Mouse (Mus musculus): ENCODE measurements around the gene Cck. TPM values are rescaled to one million over a fixed set of nuclear protein-coding genes. Genes with fewer than 3 reads are reported as not detected.

The Cck gene
- polyA plus RNA-seq (2015; fragmentation: Nextera tagmentation; extraction: Ambion mirVana) = 7.7 and 15.1 TPM in 2 replicates

DNA sequence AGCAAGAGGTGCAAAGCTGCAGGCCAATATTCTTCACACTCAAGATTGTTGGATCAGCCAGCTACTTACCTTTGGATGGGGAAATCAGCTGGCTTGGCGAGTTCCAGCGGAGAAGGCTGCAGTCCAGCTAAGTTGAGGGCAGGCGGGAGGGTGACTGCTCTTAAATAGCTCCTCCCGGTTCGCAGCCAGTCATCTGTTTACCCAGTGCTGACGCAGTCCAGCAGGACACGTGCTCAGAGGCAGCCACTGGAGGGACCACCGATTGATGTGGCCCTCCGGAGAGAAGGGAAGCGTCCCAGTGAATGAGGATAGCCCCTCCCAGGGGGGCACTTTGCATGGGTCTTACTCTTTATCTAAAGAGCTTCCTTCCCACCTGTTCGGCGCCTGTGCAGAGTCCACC is at the start of gene Cck:
Cck (minus strand) TSS at position 166 of the 400 bp plus-strand sequence.
- Histone ChIP-seq H3K4me3 (peak within 1 kb of the TSS; percentile 40), H3K36me3 (no peaks in the 10 kb centered on the region), H3K9ac (peak within 1 kb of the TSS; percentile 72; the same call in 1 of the 2 replicates), H3K27me3 (peaks cover 63% of the 10 kb centered on the region), H3K4me2 (peak within 1 kb of the TSS; percentile 64), H3K27ac (no peak within 1 kb of the TSS), H3K4me1 (replicated peaks) (peaks cover 26% of the 10 kb centered on the region), H3K9me3 (no peaks in the 10 kb centered on the region)
- 3% methylated on average over 12 of the region's 12 CpGs for WGBS
- no peak for ATAC-seq (ENCODE audit: low FRiP score)

DNA sequence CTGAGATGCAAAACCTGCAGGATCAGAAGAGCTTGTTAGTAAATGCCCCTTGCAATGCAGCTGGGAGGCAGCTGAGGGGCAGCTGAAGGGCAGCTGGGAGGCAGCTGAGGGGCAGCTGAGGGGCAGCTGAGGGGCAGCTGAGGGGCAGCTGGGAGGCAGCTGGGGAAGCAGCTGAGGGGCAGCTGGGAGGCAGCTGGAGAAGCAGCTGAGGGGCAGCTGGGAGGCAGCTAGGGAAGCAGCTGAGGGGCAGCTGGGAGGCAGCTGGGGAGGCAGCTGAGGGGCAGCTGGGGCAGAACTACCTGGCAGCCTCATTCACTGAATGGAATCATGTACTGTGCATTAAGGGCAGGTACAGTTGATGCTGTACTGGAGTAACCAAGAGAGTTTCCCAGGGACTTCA is 46.0 kb upstream of the Cck start:
- Histone ChIP-seq H3K9me3 (peaks cover 6% of the 10 kb centered on the region; the same call in 1 of the 2 replicates), H3K27ac (no peak overlapping the region; the same call in 1 of the 2 replicates), H3K4me1 (replicated peaks) (no peaks in the 10 kb centered on the region), H3K4me3 (no peak overlapping the region), H3K9ac (no peak overlapping the region), H3K27me3 (no peaks in the 10 kb centered on the region), H3K36me3 (no peaks in the 10 kb centered on the region), H3K4me2 (no peak overlapping the region)
- ATAC-seq (ENCODE audit: low FRiP score) = no peak

DNA sequence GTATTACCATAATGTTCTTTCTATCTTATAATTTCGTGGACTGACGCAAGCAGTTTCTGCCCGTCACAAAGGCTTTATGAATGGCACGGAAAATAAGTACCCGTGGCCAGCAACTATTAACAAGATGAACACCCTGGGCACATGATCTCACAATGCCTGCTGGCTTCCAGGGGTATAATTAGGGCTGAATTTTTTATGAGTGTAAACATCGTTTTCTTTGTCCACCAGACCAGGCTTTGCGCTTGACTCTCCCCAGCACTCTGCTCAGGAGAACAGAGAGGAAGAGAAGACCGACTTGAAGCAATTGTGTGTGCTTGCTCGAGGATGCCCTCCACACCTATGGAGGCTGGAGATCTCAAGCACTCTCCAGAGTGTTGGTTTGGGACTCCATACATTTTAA is 37.1 kb upstream of the Cck start:
- WGBS = 78% methylated on average over 9 of the region's 9 CpGs
- Histone ChIP-seq H3K4me1 (replicated peaks) (no peaks in the 10 kb centered on the region), H3K9me3 (peaks cover 10% of the 10 kb centered on the region; the same call in 1 of the 2 replicates), H3K9ac (no peak overlapping the region), H3K4me3 (no peak overlapping the region), H3K27me3 (no peaks in the 10 kb centered on the region), H3K4me2 (no peak overlapping the region), H3K36me3 (no peaks in the 10 kb centered on the region), H3K27ac (no peak overlapping the region)
- no peak for ATAC-seq (ENCODE audit: low FRiP score)

DNA sequence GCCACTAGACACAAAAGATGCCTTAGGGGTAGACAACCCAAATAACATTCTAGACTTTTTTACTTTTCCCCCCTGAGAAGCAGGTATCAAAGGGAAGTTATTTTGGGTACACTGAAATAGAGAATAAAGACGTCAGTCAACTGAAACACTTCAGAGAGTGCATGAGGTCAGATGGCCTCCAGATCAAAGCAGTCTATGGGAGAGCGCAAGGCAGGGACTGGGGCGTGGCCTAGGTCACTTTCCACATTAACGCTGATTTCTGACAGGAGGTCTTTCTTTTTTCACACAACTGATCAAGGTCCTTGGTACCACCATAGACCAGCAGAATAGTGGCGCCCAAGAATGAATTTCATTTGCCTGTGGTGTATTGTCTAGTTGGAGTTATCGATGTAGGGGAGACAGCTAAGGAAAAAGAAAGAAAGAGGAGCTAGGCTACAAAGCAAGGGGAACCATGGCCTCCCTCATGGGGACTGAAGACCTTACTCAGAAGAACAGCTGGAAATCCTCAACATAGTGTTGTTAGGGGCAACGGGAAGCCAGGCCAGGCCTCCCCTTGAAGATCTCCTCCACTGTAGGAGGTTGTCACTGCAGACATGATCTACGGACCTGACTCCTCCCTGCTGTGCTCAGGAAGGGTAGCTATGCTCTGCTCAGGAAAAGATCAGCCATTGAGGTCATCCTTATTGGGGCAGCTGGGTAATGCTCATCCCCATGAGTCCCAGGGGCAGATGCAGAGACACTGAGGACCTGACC is 33.3 kb upstream of the Cck start:
- no peaks in the 10 kb centered on the region for H3K36me3 ChIP-seq
- no peaks in the 10 kb centered on the region for H3K4me1 ChIP-seq (replicated peaks)
- 49% methylated on average over 8 of the region's 8 CpGs for WGBS

DNA sequence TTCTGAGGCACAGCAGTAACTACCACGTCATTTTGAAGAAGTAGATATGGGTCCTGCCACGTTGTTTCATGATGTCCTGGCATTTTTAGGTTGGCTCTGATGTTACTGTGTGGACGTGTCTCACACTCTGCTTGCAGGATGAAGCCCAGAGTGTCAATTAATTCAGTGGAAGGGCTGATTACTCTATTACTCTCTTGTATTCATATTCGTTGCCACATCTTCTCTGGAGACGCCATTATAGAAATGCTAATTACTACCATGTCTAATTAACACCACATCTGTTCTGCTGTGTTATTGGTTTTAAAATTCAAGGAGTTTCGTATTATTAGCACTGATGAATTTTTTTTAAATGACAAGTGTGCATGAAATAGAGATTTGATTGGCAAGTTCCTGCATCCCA is 30.7 kb upstream of the Cck start:
- 56% methylated on average over 6 of the region's 6 CpGs for WGBS
- H3K4me1 ChIP-seq (replicated peaks) = no peaks in the 10 kb centered on the region
- H3K4me3 ChIP-seq = no peak overlapping the region
- no peak overlapping the region for H3K4me2 ChIP-seq
- H3K9me3 ChIP-seq = 0 out of 2 replicates have a peak, but pooled peaks cover 4% of the 10 kb centered on the region
- H3K9ac ChIP-seq = no peak overlapping the region
- peak overlapping the region; percentile 50; the same call in 1 of the 2 replicates for H3K27ac ChIP-seq
- 0 out of 2 replicates have a peak, but pooled peaks have one; percentile 43 for ATAC-seq (ENCODE audit: low FRiP score)
- no peaks in the 10 kb centered on the region for H3K27me3 ChIP-seq
- no peaks in the 10 kb centered on the region for H3K36me3 ChIP-seq

More for the DNA sequence above, 33.3 kb upstream of the Cck start:
- Histone ChIP-seq H3K9ac (no peak overlapping the region), H3K27ac (no peak overlapping the region), H3K9me3 (0 out of 2 replicates have a peak, but pooled peaks cover 4% of the 10 kb centered on the region), H3K27me3 (no peaks in the 10 kb centered on the region), H3K4me3 (no peak overlapping the region), H3K4me2 (no peak overlapping the region)
- ATAC-seq (ENCODE audit: low FRiP score) = no peak

DNA sequence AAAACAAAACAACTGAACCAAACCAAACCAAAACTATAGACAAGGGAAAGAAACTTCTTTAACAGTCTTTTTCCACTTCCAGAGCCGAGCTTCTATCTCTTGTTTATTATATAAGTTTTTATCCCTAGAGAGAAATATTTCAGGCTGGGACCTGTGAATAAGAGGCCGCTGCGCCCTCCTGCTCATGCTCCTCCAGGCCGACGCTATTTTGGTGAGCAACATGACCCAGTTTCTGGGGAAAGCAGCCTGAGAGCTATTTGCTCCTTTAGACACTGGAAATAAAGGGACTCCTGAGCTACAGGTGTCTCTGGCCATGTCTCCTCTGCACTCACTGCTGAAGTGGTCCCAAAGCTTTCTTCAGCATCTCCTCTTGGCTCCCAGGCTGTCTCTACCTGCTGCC is 24.6 kb upstream of the Cck start:
- Histone ChIP-seq H3K9me3 (no peaks in the 10 kb centered on the region), H3K4me1 (replicated peaks) (no peaks in the 10 kb centered on the region), H3K9ac (no peak overlapping the region), H3K27ac (no peak overlapping the region), H3K27me3 (no peaks in the 10 kb centered on the region), H3K36me3 (no peaks in the 10 kb centered on the region), H3K4me2 (no peak overlapping the region), H3K4me3 (no peak overlapping the region)
- 83% methylated on average over 5 of the region's 5 CpGs for WGBS
- no peak for ATAC-seq (ENCODE audit: low FRiP score)

DNA sequence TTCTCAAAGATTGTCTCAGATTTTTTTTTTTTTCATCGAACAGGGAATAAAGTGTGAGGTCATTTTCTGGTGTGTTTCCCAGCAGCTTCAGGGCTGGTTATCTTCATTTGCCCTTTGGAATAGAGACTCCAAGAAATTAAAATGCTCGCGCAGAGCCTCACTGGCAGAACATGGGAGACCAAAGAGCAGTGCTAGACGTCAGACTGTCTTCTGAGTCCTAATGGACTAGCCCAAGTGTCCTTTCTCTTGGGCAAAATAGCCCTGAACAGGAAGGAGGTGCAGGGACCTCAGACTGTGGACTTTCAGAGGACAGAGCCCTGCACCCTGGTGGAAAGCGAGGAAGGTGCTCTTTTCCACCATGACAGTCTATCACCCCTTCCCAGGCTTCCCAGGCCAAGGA is 19.0 kb upstream of the Cck start:
- no peaks in the 10 kb centered on the region for H3K4me1 ChIP-seq (replicated peaks)
- no peak overlapping the region for H3K9ac ChIP-seq
- ATAC-seq (ENCODE audit: low FRiP score) = no peak
- no peaks in the 10 kb centered on the region for H3K36me3 ChIP-seq
- no peaks in the 10 kb centered on the region for H3K27me3 ChIP-seq
- 88% methylated on average over 5 of the region's 5 CpGs for WGBS
- H3K4me3 ChIP-seq = no peak overlapping the region
- H3K4me2 ChIP-seq = no peak overlapping the region
- no peaks in the 10 kb centered on the region for H3K9me3 ChIP-seq
- no peak overlapping the region for H3K27ac ChIP-seq

DNA sequence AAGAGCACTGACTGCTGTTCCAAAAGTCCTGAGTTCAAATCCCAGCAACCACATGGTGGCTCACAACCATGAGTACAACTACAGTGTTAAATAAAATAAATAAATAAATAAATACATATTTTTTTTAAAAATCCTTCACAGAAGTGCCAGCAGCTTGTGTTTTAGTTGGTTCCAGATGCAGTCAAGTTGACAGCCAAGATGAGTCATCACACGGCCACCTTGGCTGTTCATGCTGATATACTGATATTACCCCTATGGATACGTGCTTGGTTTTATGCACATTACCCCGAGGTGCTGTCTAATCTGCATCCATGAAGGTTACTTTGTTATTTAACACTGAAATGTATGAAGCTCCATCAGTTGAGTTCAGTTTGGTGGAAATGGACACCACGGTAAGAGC is 16.4 kb upstream of the Cck start:
- H3K9ac ChIP-seq = no peak overlapping the region
- no peaks in the 10 kb centered on the region for H3K36me3 ChIP-seq
- 97% methylated on average over 4 of the region's 4 CpGs for WGBS
- no peaks in the 10 kb centered on the region for H3K4me1 ChIP-seq (replicated peaks)
- no peak overlapping the region for H3K4me3 ChIP-seq
- ATAC-seq (ENCODE audit: low FRiP score) = no peak
- no peaks in the 10 kb centered on the region for H3K27me3 ChIP-seq
- no peak overlapping the region for H3K27ac ChIP-seq
- H3K9me3 ChIP-seq = no peaks in the 10 kb centered on the region
- no peak overlapping the region for H3K4me2 ChIP-seq

DNA sequence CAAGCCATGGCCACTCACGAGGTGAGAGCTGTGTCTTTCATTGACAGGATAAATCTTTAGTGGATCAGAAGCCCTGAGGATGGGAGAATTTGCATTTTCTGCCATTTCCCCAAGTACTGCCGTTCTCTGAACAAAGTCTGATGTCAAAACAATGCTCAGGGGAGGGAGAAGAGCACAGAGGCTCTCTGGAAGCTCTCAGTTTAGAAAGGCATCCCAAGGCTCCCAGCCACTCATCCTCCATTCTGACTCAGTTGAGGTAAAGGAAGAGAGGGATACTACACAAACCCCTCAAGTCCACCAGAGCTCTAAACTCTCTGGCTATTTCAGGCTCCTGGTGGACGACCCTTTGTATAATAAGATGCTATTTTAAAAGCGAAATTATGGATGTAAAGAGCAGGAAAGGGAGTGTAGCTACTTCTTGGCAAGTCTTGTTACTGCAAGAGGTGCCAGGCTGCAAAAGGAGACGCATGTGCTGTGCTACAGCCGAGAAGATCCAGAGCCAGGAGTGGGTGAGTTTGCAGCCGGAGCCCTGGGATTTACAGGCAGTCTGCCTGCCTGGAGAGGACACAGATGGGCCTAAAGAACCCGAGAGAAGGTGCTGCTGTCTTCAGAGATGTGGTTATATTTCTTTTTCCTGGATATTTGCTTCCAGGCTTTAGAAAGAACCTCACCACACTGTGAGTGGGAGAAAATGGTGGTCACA is 11.1 kb upstream of the Cck start:
- Histone ChIP-seq H3K36me3 (no peaks in the 10 kb centered on the region), H3K4me2 (no peak overlapping the region), H3K27me3 (no peaks in the 10 kb centered on the region), H3K4me1 (replicated peaks) (no peaks in the 10 kb centered on the region), H3K9ac (no peak overlapping the region), H3K4me3 (no peak overlapping the region), H3K9me3 (no peaks in the 10 kb centered on the region), H3K27ac (no peak overlapping the region)
- ATAC-seq (ENCODE audit: low FRiP score) = no peak
- WGBS = 69% methylated on average over 8 of the region's 8 CpGs

DNA sequence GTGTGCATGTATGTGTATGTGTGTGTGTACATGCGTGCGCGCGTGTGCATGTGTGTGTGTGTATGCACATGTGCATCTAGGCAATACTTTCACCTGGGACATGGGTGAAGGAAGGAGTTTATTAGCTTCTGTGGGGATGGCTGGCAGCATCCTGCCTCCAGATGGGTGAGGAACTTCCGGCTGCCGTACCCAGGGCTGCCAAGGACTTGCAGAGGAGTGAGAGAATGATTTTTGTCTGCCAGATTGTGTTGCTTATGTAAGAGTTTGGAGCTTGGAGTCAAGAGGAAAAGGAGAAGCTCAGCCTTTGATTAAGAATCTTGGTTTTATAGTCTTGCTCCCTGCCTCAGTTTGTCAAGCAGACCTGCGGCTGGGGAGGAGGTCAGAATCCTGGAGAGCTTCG is 9.9 kb upstream of the Cck start:
- Histone ChIP-seq H3K9me3 (no peaks in the 10 kb centered on the region), H3K9ac (no peak overlapping the region), H3K27me3 (no peaks in the 10 kb centered on the region), H3K4me3 (no peak overlapping the region), H3K36me3 (no peaks in the 10 kb centered on the region), H3K4me2 (no peak overlapping the region), H3K4me1 (replicated peaks) (no peaks in the 10 kb centered on the region), H3K27ac (no peak overlapping the region)
- no peak for ATAC-seq (ENCODE audit: low FRiP score)
- WGBS = 97% methylated on average over 8 of the region's 8 CpGs

DNA sequence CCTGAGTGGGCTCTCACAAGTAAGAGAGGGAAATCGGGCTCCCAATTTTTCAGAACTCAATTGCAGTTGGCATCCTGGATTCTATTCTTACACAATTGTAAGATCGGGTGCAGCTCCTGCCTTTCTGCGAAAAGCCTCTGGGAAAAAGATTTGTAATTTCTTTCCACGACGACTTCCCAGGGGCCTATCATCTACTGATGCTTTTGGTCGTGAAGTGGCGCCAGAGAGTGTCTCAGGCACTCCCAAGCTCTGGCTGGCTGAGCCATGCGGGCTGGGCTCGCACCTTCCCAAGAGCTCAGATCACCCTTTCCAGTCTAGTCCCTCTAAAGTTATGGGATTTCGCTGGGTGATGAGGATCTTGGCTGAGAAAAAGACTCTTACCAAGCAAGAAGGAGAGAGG is 608 bp upstream of the Cck start:
- no peak for ATAC-seq (ENCODE audit: low FRiP score)
- Histone ChIP-seq H3K4me1 (replicated peaks) (peaks cover 26% of the 10 kb centered on the region), H3K9me3 (no peaks in the 10 kb centered on the region), H3K9ac (no peak overlapping the region), H3K36me3 (no peaks in the 10 kb centered on the region), H3K27ac (no peak overlapping the region), H3K4me3 (no peak overlapping the region), H3K4me2 (0 out of 2 replicates have a peak overlapping the region, but pooled peaks have one; percentile 25), H3K27me3 (peaks cover 63% of the 10 kb centered on the region)
- 29% methylated on average over 10 of the region's 10 CpGs for WGBS

DNA sequence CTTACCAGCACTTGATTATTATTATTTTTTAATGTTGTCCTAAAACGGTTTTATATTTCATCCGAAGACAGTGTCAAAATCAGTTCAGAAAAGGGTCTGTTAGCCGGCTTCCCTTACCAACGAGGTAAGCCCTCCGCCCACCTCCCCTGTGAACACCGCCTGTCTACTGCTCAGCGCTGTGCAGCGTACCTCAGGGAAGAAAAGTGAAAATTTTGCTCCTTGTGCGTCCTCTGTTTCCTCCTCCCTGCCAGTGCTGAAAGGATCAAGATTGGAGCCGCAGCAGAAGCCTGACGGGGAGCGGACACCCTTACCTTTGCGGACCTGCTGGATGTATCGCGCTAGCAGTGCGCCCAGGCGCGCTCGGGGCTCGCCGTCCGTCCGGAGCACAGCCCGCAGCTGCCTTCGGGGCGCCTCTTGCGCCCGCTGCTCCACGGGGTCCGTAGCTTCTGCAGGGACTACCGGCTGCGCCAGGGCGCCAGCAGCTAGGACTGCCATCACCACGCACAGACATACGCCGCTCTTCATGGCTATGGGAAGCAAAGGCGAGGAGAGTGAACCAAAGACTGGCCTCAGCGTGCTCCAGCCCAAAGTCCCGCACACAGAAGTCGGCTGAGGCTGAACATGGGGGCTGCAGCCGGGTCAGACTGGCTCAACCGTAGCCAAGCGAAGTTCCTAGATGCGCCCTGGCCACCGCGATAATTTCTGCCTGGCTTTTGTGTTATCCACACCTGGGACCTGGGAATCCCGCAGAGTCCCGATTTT is 1.3 kb downstream of the Cck start:
- 2% methylated on average over 48 of the region's 48 CpGs for WGBS
- Histone ChIP-seq H3K36me3 (no peaks in the 10 kb centered on the region), H3K27ac (no peak overlapping the region), H3K27me3 (peaks cover 63% of the 10 kb centered on the region), H3K9me3 (no peaks in the 10 kb centered on the region), H3K4me2 (peak overlapping the region; percentile 64), H3K4me1 (replicated peaks) (peaks cover 26% of the 10 kb centered on the region), H3K4me3 (peak overlapping the region; percentile 40), H3K9ac (peak overlapping the region; percentile 72)
- no peak for ATAC-seq (ENCODE audit: low FRiP score)

Data from hindbrain, embryonic 13.5 days (tissue).